Mouse (Mus musculus) ovary, adult 2 months (tissue): ENCODE results near the gene Robo1. TPM values are rescaled to one million over a fixed set of nuclear protein-coding genes. Genes with fewer than 3 reads are reported as not detected.

Experiments
- polyA plus RNA-seq: library from polyadenylated mRNA; depleted of rRNA; stranded (reverse); fragments of >200 nt; gene quantifications from 2 replicates; pipeline ENCODE4 v1.2.3, GENCODE M21; 2012; rRNA removed

Robo1 gene
- polyA plus RNA-seq: 23.0 and 23.9 TPM in 2 replicates

DNA sequence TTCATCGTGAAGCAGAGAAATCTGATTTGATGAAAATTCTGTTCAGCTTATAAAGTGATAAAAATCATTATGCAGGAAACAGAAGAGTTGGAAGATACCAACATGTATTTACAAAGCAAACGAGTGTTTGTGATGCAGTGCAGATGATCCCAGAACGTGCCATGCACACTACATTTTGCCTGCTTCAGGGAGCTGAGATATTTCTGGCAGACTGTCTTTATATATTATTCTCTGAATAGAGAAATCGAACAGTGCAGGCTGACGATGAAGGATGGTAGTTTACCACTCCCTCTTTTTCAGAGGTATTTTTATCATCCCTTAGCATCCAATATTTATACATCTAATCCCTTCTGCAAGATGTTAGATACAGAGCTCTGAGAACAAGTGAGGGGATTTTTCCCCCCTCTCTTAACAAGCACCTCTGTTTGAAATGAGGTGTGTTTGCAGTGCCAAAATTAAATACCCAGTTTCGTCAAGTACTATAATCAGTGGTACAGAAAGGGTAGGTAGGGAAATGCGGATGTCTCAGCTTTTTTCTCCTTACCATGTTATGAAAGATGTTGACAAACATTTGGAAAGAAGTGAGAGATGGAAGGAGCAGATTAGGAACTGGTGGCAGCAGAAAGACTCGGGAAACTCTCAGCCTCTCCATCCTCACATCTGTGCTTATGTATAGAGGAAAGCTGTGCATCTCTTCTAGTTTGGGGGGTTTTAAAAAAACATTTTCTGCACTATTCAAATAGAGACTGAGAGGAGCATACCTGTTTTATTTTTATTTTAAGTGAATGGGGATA is at the start of gene Robo1:
Gene Robo1 (plus strand): TSS at position 770 of the 794 bp plus-strand sequence.

